Mouse (Mus musculus) embryonic facial prominence, embryonic 14.5 days (tissue): Measurements from ENCODE around the gene Kcnb1. TPM values are rescaled to one million over a fixed set of nuclear protein-coding genes. Genes with fewer than 3 reads are reported as not detected.
A peak's percentile ranks its signal among the peaks of the same experiment; 100 is the strongest.

Experiments used
- ATAC-seq: fragments of 200-750 bp; cut with Nextera tagmentation; 2 replicates; pipeline ENCODE4 v1.8.0; 2017; ENCODE audit warnings: low read depth, moderate number of reproducible peaks, moderate TSS enrichment
- DNase-seq: peaks from one replicate; pipeline ENCODE4 v3.0.0-alpha.2; 2015; ENCODE audit warnings: low spot score
- H3K27ac ChIP-seq: fragments of 300-500 bp; sonication (generic); replicated peaks from 2 replicates; pipeline ENCODE4 v1.5.1; 2014; ENCODE audit warnings: low read depth, mild to moderate bottlenecking, low read length, moderate library complexity
- H3K27me3 ChIP-seq: fragments of 300-500 bp; sonication (generic); replicated peaks from 2 replicates; pipeline ENCODE4 v1.6.1; 2014; ENCODE audit warnings: low read length; ENCODE audit not compliant: control insufficient read depth, insufficient read depth
- H3K36me3 ChIP-seq: fragments of 300-500 bp; sonication (generic); 2 replicates; pipeline ENCODE4 v1.6.1; 2014; ENCODE audit warnings: low read length, mixed read lengths; ENCODE audit not compliant: control insufficient read depth, insufficient read depth
- H3K4me1 ChIP-seq: fragments of 300-500 bp; sonication (generic); 2 replicates; pipeline ENCODE4 v1.6.1; 2014; ENCODE audit warnings: antibody characterized with exemption, low read length; ENCODE audit not compliant: control insufficient read depth, insufficient read depth
- H3K4me2 ChIP-seq: fragments of 300-500 bp; sonication (generic); 2 replicates; pipeline ENCODE4 v1.6.1; 2014; ENCODE audit warnings: low read depth, mild to moderate bottlenecking, low read length, moderate library complexity, mixed read lengths
- H3K4me3 ChIP-seq: fragments of 300-500 bp; sonication (generic); 2 replicates; pipeline ENCODE4 v1.5.1; 2014; ENCODE audit warnings: low read depth, mild to moderate bottlenecking, low read length
- H3K9ac ChIP-seq: fragments of 300-500 bp; sonication (generic); 2 replicates; pipeline ENCODE4 v1.6.1; 2014; ENCODE audit warnings: low read depth, mild to moderate bottlenecking, low read length, moderate library complexity, mixed read lengths
- H3K9me3 ChIP-seq: fragments of 300-500 bp; sonication (generic); 2 replicates; pipeline ENCODE4 v1.6.1; 2016; ENCODE audit warnings: low read length; ENCODE audit not compliant: control insufficient read depth
- WGBS: fragments of 180-500 bp; shearing (Covaris S2); extraction: QIAGEN DNeasy Blood & Tissue Kit; methylation state at CpG from one replicate; pipeline ENCODE4 v1.1.7; 2014; 5-methylcytosine and 5-hydroxymethylcytosine counted together
- polyA plus RNA-seq: library from polyadenylated mRNA; unstranded; fragments of >200 nt; fragmentation: Nextera tagmentation; extraction: Ambion mirVana; gene quantifications from 2 replicates; pipeline ENCODE4 v1.2.1, GENCODE M21; 2014

Gene Kcnb1
- polyA plus RNA-seq, 1 experiment from 2014 or later: 1.7 TPM

DNA sequence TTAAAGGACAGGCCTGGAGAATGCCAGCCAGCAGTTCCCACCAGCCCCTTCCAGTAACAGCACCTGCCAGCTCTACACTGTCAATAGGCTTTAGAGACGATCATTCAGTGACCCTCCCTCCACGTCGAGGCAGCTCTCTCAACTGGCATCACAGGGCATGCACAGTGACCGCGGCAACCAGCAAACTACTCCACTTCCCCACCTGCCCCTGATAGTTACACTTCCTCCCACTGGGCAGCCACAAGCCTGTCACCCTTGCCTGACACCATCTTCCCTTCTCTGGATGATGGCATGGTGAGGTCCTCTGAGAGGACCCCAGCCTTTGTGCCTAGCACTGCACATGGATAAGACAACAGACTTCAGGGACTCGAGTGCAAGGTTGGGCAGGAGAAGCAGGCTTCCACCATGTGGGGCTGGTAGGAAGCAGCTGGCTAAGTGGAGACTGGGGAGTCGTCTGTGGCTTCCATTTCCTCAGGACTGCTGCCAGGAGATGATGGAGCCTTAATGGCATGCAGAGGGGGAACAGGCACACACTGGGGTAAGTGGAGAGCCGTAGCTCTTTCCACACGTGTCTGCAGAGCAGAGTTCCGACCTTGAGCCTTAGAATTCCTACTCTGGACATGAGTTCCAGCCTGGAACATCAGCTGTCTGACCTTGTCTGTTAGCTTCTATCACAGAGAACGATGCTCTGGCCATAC lies 22.3 kb downstream of the Kcnb1 start:
- no peaks in the 10 kb centered on the region for H3K9me3 ChIP-seq
- H3K36me3 ChIP-seq: no peaks in the 10 kb centered on the region
- DNase-seq (peak; percentile 65), ATAC-seq (peak; percentile 47; the same call in 1 of the 2 replicates)
- H3K4me3 ChIP-seq: no peak overlapping the region
- H3K27ac ChIP-seq: no peak overlapping the region; the same call in 1 of the 2 replicates
- no peak overlapping the region for H3K9ac ChIP-seq
- no peaks in the 10 kb centered on the region for H3K27me3 ChIP-seq
- H3K4me1 ChIP-seq: 0 out of 2 replicates have a peak, but pooled peaks cover 6% of the 10 kb centered on the region
- 47% methylated on average over 8 of the region's 11 CpGs for WGBS
- H3K4me2 ChIP-seq: no peak overlapping the region

DNA sequence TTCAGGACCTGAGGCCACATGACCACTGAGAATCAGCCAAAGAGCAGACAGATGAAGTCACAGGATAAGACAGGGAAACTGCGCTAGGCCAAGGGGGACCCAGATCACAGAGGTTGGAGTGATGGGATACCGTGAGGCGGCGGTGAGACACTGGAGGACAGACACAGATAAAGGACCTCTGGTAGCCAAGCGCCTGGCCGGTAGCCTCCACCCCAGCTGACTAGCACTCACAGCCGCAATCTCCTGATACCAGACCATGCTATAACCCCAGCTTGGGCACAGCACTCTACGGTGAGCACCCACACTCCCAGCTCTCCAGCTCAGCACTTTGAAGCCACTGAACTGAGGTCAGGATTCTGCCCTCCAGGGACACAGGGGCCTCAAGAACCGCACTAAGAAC lies 26.4 kb downstream of the Kcnb1 start:
- H3K4me1 ChIP-seq: 0 out of 2 replicates have a peak, but pooled peaks cover 6% of the 10 kb centered on the region
- H3K36me3 ChIP-seq: no peaks in the 10 kb centered on the region
- 84% methylated on average over 9 of the region's 9 CpGs for whole genome bisulfite sequencing
- DNase-seq (no peak), ATAC-seq (no peak)
- no peak overlapping the region for H3K27ac ChIP-seq
- H3K4me3 ChIP-seq: no peak overlapping the region
- H3K27me3 ChIP-seq: no peaks in the 10 kb centered on the region
- H3K9me3 ChIP-seq: no peaks in the 10 kb centered on the region
- H3K9ac ChIP-seq: no peak overlapping the region
- no peak overlapping the region for H3K4me2 ChIP-seq

DNA sequence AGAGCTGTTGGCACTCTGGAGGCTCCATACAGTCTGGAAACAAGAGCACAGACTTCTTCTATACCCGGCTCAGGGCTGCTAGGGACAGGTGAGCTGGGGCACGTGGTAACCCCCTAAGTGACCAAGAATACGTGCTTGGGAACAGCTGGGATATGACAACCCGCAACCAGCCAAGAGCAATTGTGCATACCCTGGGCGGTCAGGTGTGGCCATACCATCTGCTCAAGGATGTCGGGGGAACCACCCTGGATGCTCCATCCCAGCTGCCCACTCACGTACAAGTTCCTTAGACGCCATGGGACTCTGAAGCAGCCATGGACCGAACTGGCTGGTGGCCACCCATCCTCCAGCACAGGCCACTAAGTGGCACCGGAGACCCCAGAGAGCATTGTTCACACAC lies 26.8 kb downstream of the Kcnb1 start:
- WGBS: 89% methylated on average over 10 of the region's 10 CpGs
- 0 out of 2 replicates have a peak, but pooled peaks have one; percentile 7 for ATAC-seq
- no peak overlapping the region for H3K4me2 ChIP-seq
- H3K9ac ChIP-seq: no peak overlapping the region
- H3K4me3 ChIP-seq: no peak overlapping the region
- 0 out of 2 replicates have a peak, but pooled peaks cover 6% of the 10 kb centered on the region for H3K4me1 ChIP-seq
- H3K36me3 ChIP-seq: no peaks in the 10 kb centered on the region
- no peaks in the 10 kb centered on the region for H3K27me3 ChIP-seq
- no peaks in the 10 kb centered on the region for H3K9me3 ChIP-seq
- no peak for DNase-seq
- no peak overlapping the region for H3K27ac ChIP-seq

DNA sequence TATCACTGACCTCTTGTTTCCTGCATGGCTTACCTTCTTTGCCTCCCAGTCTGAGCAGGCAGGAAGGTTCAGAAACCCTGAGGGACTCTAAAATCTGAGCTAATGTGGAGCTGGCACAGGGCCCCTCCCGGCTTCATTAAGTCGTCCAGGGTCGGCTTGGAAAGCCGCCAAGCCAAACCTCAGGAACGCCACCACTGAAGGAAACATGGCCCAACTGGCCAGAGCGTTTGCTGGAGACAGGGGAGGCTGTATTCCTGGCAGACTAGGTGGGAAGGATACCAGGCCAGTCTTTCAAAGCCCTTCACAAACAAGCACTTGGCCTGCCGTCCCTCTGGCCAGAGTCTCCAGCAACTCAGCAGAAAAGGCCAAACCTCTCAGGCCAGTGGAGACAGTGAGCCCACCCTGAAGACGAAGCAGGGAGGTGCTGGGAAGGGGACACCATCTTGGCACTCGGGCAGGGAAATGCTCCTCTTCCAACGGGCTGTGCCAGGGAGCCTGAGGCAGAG lies 27.4 kb downstream of the Kcnb1 start:
- no peaks in the 10 kb centered on the region for H3K27me3 ChIP-seq
- no peak overlapping the region for H3K27ac ChIP-seq
- no peak overlapping the region for H3K4me3 ChIP-seq
- H3K4me1 ChIP-seq: 0 out of 2 replicates have a peak, but pooled peaks cover 5% of the 10 kb centered on the region
- H3K4me2 ChIP-seq: no peak overlapping the region
- H3K9ac ChIP-seq: no peak overlapping the region
- peak; percentile 67 for ATAC-seq
- no peaks in the 10 kb centered on the region for H3K36me3 ChIP-seq
- no peaks in the 10 kb centered on the region for H3K9me3 ChIP-seq
- 54% methylated on average over 10 of the region's 10 CpGs for WGBS
- peak; percentile 85 for DNase-seq

DNA sequence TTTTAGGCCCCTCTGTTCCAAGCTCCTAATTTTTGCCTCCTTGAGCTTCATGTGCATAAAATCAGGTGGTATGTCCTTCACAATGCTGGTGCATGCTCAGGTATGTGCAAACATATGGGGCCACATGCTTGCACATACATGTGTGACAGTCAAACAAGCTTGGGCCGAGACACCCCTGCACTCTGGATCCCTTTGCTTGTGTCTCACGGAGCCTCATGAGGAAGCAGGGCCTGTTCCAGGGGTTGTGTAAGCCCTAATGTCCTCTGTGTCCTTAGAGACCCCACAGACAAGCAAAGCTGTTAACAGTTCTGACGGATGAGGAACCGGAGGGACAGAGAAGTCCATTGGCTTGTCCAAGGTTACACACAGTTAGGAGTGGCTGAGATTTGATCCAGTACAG lies 30.2 kb downstream of the Kcnb1 start:
- peaks cover 17% of the 10 kb centered on the region for H3K4me1 ChIP-seq
- H3K4me3 ChIP-seq: no peak overlapping the region
- WGBS: 81% methylated on average over 4 of the region's 4 CpGs
- DNase-seq (no peak), ATAC-seq (no peak)
- no peak overlapping the region for H3K4me2 ChIP-seq
- H3K9ac ChIP-seq: no peak overlapping the region
- H3K36me3 ChIP-seq: no peaks in the 10 kb centered on the region
- H3K27me3 ChIP-seq: no peaks in the 10 kb centered on the region
- no peak overlapping the region for H3K27ac ChIP-seq
- H3K9me3 ChIP-seq: no peaks in the 10 kb centered on the region

DNA sequence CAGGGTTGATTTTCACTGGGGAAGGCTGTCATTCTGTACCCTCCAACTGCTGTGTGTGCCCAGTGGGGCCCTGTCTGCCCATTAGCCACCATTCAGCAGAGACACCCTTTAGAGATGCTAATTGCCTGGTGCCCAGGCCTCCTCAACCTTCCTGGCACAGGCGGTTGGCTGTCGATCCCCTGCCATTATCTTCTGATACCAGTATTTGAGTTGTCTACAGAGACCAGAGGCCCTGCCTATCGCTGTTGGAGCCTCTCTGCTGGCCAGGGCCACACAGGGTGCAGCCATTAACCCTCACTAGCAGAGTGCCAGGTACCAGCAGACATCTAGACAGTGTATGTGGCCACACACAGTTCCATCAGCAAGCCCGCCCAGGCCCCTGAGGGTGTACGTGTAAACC lies 31.2 kb downstream of the Kcnb1 start:
- no peak overlapping the region for H3K9ac ChIP-seq
- no peaks in the 10 kb centered on the region for H3K9me3 ChIP-seq
- no peaks in the 10 kb centered on the region for H3K36me3 ChIP-seq
- H3K4me1 ChIP-seq: peaks cover 17% of the 10 kb centered on the region
- WGBS: 79% methylated on average over 5 of the region's 5 CpGs
- H3K4me3 ChIP-seq: no peak overlapping the region
- ATAC-seq: no peak
- DNase-seq: no peak
- no peak overlapping the region for H3K27ac ChIP-seq
- H3K27me3 ChIP-seq: no peaks in the 10 kb centered on the region
- H3K4me2 ChIP-seq: no peak overlapping the region

DNA sequence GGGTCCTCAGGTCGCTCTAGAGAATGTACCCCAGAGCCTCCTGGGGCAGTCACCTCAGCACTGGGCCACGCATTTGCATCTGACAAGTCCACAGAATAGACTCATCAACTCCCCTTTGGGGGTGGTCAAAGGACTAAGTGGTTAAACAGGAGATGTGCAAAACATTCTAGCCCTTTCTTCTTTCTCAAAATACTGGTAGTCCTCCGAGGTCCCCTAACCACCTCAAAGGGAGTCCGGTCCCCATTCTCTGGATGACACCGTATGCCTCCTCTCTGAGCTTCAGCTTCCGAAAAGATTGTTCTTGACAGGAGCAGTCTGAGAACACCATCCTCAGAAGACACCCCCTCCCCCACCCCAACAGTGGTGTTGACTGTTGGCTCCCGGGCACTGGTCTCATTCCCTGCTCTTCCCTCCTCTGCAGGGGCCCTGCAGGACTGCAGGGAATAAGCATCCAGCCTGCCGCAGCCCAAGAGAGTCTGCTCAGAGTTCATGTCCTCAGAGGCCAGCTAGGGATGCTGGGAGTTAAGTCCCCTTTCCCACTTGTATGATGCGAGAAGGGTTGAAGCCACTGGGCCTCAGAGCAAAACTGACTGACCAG lies 33.7 kb downstream of the Kcnb1 start:
- Histone ChIP-seq H3K4me3 (no peak overlapping the region), H3K9me3 (no peaks in the 10 kb centered on the region), H3K27ac (no peak overlapping the region), H3K4me1 (peaks cover 14% of the 10 kb centered on the region), H3K4me2 (no peak overlapping the region), H3K27me3 (no peaks in the 10 kb centered on the region), H3K36me3 (no peaks in the 10 kb centered on the region), H3K9ac (no peak overlapping the region)
- ATAC-seq (no peak), DNase-seq (no peak)
- WGBS: 33% methylated on average over 9 of the region's 9 CpGs

DNA sequence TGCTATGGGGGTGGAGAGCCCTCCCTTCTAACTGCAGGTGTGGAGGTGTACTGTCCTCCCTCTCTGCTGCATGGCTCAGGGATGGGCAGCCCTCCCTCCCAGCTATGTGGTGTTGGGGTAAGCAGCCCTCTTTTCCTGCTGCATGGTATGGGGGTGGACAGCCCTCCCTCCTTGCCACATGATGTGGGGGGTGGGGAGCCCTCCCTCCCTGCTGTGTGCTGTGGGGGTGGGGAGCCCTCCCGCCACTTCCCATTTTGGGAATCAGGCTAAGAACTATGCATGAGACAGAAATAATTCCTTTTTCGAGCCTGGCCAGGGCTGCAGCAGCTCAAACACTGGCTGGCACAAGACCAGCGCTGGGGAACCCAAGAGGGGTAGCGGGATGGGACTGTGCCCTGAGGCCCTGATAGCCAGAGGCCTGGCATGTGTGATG lies 34.4 kb downstream of the Kcnb1 start:
- Histone ChIP-seq H3K4me2 (no peak overlapping the region), H3K4me3 (no peak overlapping the region), H3K36me3 (no peaks in the 10 kb centered on the region), H3K27me3 (no peaks in the 10 kb centered on the region), H3K27ac (no peak overlapping the region), H3K4me1 (peaks cover 14% of the 10 kb centered on the region), H3K9ac (no peak overlapping the region), H3K9me3 (0 out of 2 replicates have a peak, but pooled peaks cover 5% of the 10 kb centered on the region)
- 0 out of 2 replicates have a peak, but pooled peaks have one; percentile 33 for ATAC-seq
- no peak for DNase-seq
- WGBS: 37% methylated on average over 4 of the region's 4 CpGs
